Mouse (Mus musculus): ENCODE measurements around the gene Znhit2.

DNA sequence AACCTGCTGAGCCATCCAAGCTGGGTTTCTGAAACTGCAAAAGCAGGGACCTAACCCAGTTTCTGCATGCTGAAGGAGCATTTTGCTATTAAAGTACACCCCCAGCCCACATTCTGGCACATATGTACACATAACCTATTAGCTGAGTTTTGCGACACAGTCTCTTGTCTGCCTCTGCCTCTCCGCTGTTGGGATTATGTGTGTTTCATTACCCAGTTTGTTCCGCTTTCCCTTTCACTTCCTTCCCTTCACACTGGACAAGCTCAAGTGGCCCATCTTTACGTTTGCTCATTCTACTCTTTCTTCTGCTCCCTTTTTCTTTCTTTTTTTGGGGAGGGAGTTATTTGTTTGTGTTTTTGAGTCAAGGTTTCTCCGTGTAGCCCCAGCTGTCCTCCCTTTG, 12.9 kb downstream of the Znhit2 start:
- TF ChIP-seq POLR2A (IDR thresholded peaks at IDR 0.05; ENCODE audit: borderline replicate concordance, extremely low read depth, insufficient read depth, insufficient read length, poor library complexity, severe bottlenecking) (no peak), CTCF (IDR thresholded peaks at IDR 0.05; ENCODE audit: borderline replicate concordance, extremely low read depth, insufficient read depth, insufficient read length) (no peak)

Measured in brain, embryonic 14.5 days (tissue).